Comparison of ENCODE assay signal across 22 mouse cellular contexts in the genomic region with DNA sequence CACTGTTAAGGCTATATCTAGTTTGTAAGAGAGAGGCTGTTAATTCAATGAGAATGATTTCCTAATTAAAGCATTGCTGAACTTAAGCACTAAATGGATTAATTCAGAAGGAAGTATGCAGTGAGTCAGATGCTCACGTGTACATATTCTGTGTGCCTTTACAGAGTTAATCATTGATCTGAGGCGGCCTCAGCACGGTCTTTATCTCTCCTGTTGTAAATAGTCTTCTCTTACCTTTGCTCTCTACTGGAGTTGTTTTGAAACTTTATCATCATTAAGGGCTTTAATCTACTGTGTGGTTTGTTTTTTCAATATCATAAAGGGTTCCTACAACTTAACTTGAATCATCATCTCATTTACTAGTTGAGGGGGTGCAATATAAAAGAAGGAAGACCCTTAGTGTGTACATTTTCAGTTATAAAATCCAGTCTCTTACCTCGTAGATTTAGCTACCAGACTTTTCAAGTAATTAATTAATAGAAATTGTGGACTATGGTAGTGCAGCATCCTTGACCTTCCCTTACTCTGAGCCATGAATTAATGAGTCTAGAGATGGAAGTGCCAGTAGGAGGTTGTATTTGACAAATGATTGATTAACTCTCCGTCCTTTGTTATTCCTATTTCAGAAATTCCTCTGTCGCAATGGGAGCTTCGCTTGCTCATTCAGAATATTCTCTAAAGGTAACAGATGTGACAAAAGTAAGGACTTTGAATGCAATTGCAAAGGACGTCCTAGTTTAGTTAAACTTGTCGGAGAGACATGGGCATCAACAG. TPM values are rescaled to one million over a fixed set of nuclear protein-coding genes. Genes with fewer than 3 reads are reported as not detected.
DNase-seq lines count a peak whose midpoint lies in the region; ATAC-seq and TF ChIP-seq lines count a peak whose summit lies in the region.
"Had no signal": no experiment of that assay in that cellular context is flagged by ENCODE, and none has a peak within 500 bp of the region (broad histone marks: within the 10 kb centered on the region; RNA-seq: fewer than 3 reads in every experiment).

No protein-coding gene starts in this region.

- H3K9ac ChIP-seq in liver, adult 2 months (ENCODE audit: low read depth, low read length), result no peak overlapping the region
- H3K9ac ChIP-seq in intestine, embryonic 16.5 days (ENCODE audit: low read depth, low read length), result no peak overlapping the region
- no peak overlapping the region for H3K9ac ChIP-seq in stomach, embryonic 15.5 days
- H3K9ac ChIP-seq: embryonic facial prominence, embryonic 15.5 days; heart, embryonic 15.5 days; liver, embryonic 14.5 days; neural tube, embryonic 15.5 days had no signal

- intact Hi-C loops in heart, postnatal 14 days (cut with DNase I), result no loop called here

- ATAC-seq in intestine, embryonic 16.5 days, result peak; percentile 96
- peak; percentile 63 for ATAC-seq in stomach, embryonic 15.5 days (ENCODE audit: insufficient read depth, low FRiP score, low read depth)
- ATAC-seq: activated CD4-positive, CD25-positive, alpha-beta regulatory T cell, adult 4 months had no signal

- H3K36me3 ChIP-seq in liver, adult 2 months (ENCODE audit: control insufficient read depth, insufficient read depth, low read length), result peaks cover 3% of the 10 kb centered on the region
- H3K36me3 ChIP-seq in intestine, embryonic 16.5 days (ENCODE audit: control insufficient read depth, insufficient read depth, low read length), result no peaks in the 10 kb centered on the region
- no peaks in the 10 kb centered on the region for H3K36me3 ChIP-seq in stomach, embryonic 15.5 days
- H3K36me3 ChIP-seq: embryonic facial prominence, embryonic 15.5 days; forebrain, embryonic 10.5 days; hindbrain, embryonic 10.5 days had no signal

- 22% methylated on average over 9 of the region's 9 CpGs for WGBS in liver, adult 2 months
- 50% methylated on average over 9 of the region's 9 CpGs for WGBS in intestine, embryonic 16.5 days
- 43% methylated on average over 9 of the region's 9 CpGs for WGBS in stomach, embryonic 15.5 days

- H3K4me3 ChIP-seq in liver, adult 2 months (ENCODE audit: insufficient read depth, low read depth, low read length), result no peak overlapping the region
- H3K4me3 ChIP-seq in intestine, embryonic 16.5 days (ENCODE audit: low read length), result no peak overlapping the region
- no peak overlapping the region for H3K4me3 ChIP-seq in stomach, embryonic 15.5 days (replicated peaks)
- H3K4me3 ChIP-seq: embryonic facial prominence, embryonic 15.5 days; forebrain, embryonic 10.5 days; gastrocnemius, adult 2 months; heart, embryonic 15.5 days; hindbrain, embryonic 10.5 days; neural tube, embryonic 15.5 days had no signal

- H3K4me2 ChIP-seq in intestine, embryonic 16.5 days (ENCODE audit: low read depth, low read length), result peak overlapping the region; percentile 32; the same call in 1 of the 2 replicates
- no peak overlapping the region for H3K4me2 ChIP-seq in stomach, embryonic 15.5 days
- H3K4me2 ChIP-seq: embryonic facial prominence, embryonic 15.5 days; heart, embryonic 15.5 days; midbrain, embryonic 11.5 days; neural tube, embryonic 15.5 days had no signal

- peaks cover 24% of the 10 kb centered on the region for H3K4me1 ChIP-seq in liver, adult 2 months (ENCODE audit: control insufficient read depth, insufficient read depth, low read length)
- peaks cover 5% of the 10 kb centered on the region for H3K4me1 ChIP-seq in intestine, embryonic 16.5 days (ENCODE audit: control insufficient read depth, insufficient read depth, low read length)
- H3K4me1 ChIP-seq in stomach, embryonic 15.5 days, result no peaks in the 10 kb centered on the region
- H3K4me1 ChIP-seq: embryonic facial prominence, embryonic 15.5 days; forebrain, embryonic 10.5 days; heart, embryonic 15.5 days; neural tube, embryonic 15.5 days had no signal

- H3K27ac ChIP-seq in liver, adult 2 months (replicated peaks; ENCODE audit: insufficient read depth, low read depth, low read length), result peak overlapping the region; percentile 61
- peak overlapping the region; percentile 64 for H3K27ac ChIP-seq in intestine, embryonic 16.5 days (ENCODE audit: low read length)
- H3K27ac ChIP-seq in stomach, embryonic 15.5 days, result no peak overlapping the region; the same call in 1 of the 2 replicates
- H3K27ac ChIP-seq: embryonic facial prominence, embryonic 15.5 days; forebrain, embryonic 10.5 days; gastrocnemius, adult 2 months; heart, embryonic 15.5 days; hindbrain, embryonic 10.5 days; liver, embryonic 14.5 days; neural tube, embryonic 15.5 days had no signal

- DNase-seq in liver, adult 2 months (ENCODE audit: extremely low read depth, low read depth, low spot score), result peak; percentile 98
- no peak for DNase-seq in liver
- DNase-seq in kidney, postnatal 10 days, result peak; percentile 31
- no peak for DNase-seq in heart, postnatal 14 days
- no peak for DNase-seq in cerebellum, adult 8-10 months
- no peak for DNase-seq in heart, adult 11 months
- DNase-seq: adrenal gland, postnatal 36 days; cerebellum, postnatal 10 days; embryo, embryonic 11 days; gastrocnemius, adult 2 months; lung, postnatal 4 days; thymus, adult 2 months had no signal

- no peaks in the 10 kb centered on the region for H3K27me3 ChIP-seq in liver, adult 2 months (ENCODE audit: control insufficient read depth, insufficient read depth, low read length)
- H3K27me3 ChIP-seq in intestine, embryonic 16.5 days (replicated peaks; ENCODE audit: control insufficient read depth, insufficient read depth, low read length), result no peaks in the 10 kb centered on the region
- H3K27me3 ChIP-seq in stomach, embryonic 15.5 days (replicated peaks), result no peaks in the 10 kb centered on the region
- H3K27me3 ChIP-seq: embryonic facial prominence, embryonic 15.5 days; heart, embryonic 15.5 days; neural tube, embryonic 15.5 days had no signal

- no peak for TF ChIP-seq POLR2A in liver, adult 2 months (IDR thresholded peaks at IDR 0.05; ENCODE audit: extremely low read depth, insufficient read depth, low read length)

- no peak for TF ChIP-seq CTCF in liver, adult 2 months (IDR thresholded peaks at IDR 0.05; ENCODE audit: low read depth, low read length)

- H3K79me2 ChIP-seq in liver, adult 2 months (ENCODE audit: control insufficient read depth, insufficient read depth, low read length), result no peaks in the 10 kb centered on the region

- H3K9me3 ChIP-seq in intestine, embryonic 16.5 days (ENCODE audit: control insufficient read depth, low read length), result no peaks in the 10 kb centered on the region
- H3K9me3 ChIP-seq in stomach, embryonic 15.5 days, result no peaks in the 10 kb centered on the region
- H3K9me3 ChIP-seq: embryonic facial prominence, embryonic 15.5 days; forebrain, embryonic 10.5 days; heart, embryonic 15.5 days; hindbrain, embryonic 10.5 days; neural tube, embryonic 15.5 days had no signal

RNA-seq across cellular contexts. Expression of gene Abcc2, which starts 14.3 kb away (rescaled TPM):
- 488 and 590 TPM in 2 replicates for total RNA-seq in liver, adult 2 months (2014; rRNA removed)
- polyA plus RNA-seq in liver, adult 2 months (2012; rRNA removed), result 230 and 298 TPM in 2 replicates
- 24.1 and 31.4 TPM in 2 replicates for polyA plus RNA-seq in intestine, embryonic 16.5 days (2015; fragmentation: Nextera tagmentation; extraction: Ambion mirVana)
- polyA plus RNA-seq in stomach, embryonic 15.5 days (2015; fragmentation: Nextera tagmentation; extraction: Ambion mirVana), result 2.0 and 5.4 TPM in 2 replicates
- not detected for total RNA-seq in heart, postnatal 14 days (2021)
- total RNA-seq: gastrocnemius, adult 2 months had no signal
- polyA plus RNA-seq: activated CD4-positive, CD25-positive, alpha-beta regulatory T cell, adult 4 months; forebrain, embryonic 10.5 days; hindbrain, embryonic 10.5 days; midbrain, embryonic 11.5 days had no signal

RNA-seq across cellular contexts. Expression of gene Cox15, which starts 14.9 kb away (rescaled TPM):
- 9.2 and 10.2 TPM in 2 replicates for total RNA-seq in liver, adult 2 months (2014; rRNA removed)
- polyA plus RNA-seq in liver, adult 2 months (2012; rRNA removed), result 10.6 and 10.9 TPM in 2 replicates
- 18.6 and 21.7 TPM in 2 replicates for polyA plus RNA-seq in intestine, embryonic 16.5 days (2015; fragmentation: Nextera tagmentation; extraction: Ambion mirVana)
- 10.1 and 13.3 TPM in 2 replicates for polyA plus RNA-seq in stomach, embryonic 15.5 days (2015; fragmentation: Nextera tagmentation; extraction: Ambion mirVana)
- total RNA-seq in heart, postnatal 14 days (2021), result 10 to 100 TPM; 29.5 to 34.6 TPM

RNA-seq across cellular contexts. Expression of gene Cutc, which starts 14.9 kb away (rescaled TPM):
- total RNA-seq in liver, adult 2 months (2014; rRNA removed), result 17.0 and 17.8 TPM in 2 replicates
- polyA plus RNA-seq in liver, adult 2 months (2012; rRNA removed), result 7.5 and 7.9 TPM in 2 replicates
- 23.5 and 25.6 TPM in 2 replicates for polyA plus RNA-seq in intestine, embryonic 16.5 days (2015; fragmentation: Nextera tagmentation; extraction: Ambion mirVana)
- 18.3 and 18.7 TPM in 2 replicates for polyA plus RNA-seq in stomach, embryonic 15.5 days (2015; fragmentation: Nextera tagmentation; extraction: Ambion mirVana)
- total RNA-seq in heart, postnatal 14 days (2021), result 10 to 100 TPM in 1 of 2 experiments, 1 to 10 TPM in 1; 9.5 to 12.7 TPM

Comparison
In these comparisons a context has a peak if more than half of its experiments do, and no peak if none do; other contexts are left out.
1. DNase-seq: peak in liver, adult 2 months (single experiment) and kidney, postnatal 10 days (single experiment); none in liver (single experiment), heart, postnatal 14 days (0 of 2), cerebellum, adult 8-10 months (single experiment) and heart, adult 11 months (single experiment).